Mouse (Mus musculus) adrenal gland, adult 18-20 months (tissue): Measurements from ENCODE around the gene Fgfr2. TPM values are rescaled to one million over a fixed set of nuclear protein-coding genes. Genes with fewer than 3 reads are reported as not detected.

ENCODE experiments used
- DNase-seq, 2 experiments: peaks; one replicate each; pipeline ENCODE4 v3.0.0; 2021 to 2022; ENCODE audit warnings: low spot score in 2 of 2
- total RNA-seq, 2 experiments: library from RNA; stranded (reverse); gene quantifications; 1 replicate in 1 of 2; 2 replicates in 1 of 2; pipeline ENCODE4 v1.2.3; 2021

Fgfr2 gene
- total RNA-seq, 2 experiments from 2014 or later, result 294 to 308 TPM

DNA sequence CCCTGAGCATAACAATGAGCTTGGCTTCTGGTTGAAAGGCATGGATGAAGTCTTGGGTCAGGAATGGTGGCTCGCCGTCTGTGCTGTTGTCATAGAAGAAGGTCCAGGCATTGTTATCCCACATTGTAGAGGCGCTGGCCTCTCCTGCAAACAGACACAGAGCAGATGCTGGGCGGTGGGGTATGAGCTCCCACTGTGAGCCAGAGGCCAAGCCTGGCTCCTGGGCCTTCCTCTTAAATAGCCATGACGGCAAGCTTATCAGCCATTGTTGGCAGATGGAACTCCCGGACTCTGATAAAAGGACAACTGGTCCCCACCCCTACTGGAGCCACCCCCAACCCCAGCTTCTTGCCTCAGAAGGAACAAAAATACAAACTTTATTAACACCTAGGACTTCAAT, 860.5 kb downstream of the Fgfr2 start:
- DNase-seq, result no peak

DNA sequence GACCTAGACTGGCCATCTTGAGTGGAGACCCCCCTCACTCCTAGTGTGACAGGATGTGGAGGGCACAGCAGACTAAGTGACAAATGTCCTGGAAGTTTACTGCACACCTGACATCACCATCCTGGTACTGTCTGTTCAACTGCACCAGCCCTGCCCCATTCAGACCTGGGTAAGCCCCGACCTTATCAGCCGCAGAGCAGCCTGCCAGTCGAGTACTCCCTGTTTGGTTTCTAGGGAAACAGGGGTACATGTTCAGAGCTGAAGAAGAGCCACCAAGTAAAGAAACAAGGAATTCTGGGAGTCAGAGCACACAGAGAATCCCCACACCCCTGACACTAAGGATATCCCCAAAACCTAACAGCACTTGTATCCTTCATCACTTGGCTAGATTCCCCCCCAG, 861.3 kb downstream of the Fgfr2 start:
- no peak for DNase-seq

DNA sequence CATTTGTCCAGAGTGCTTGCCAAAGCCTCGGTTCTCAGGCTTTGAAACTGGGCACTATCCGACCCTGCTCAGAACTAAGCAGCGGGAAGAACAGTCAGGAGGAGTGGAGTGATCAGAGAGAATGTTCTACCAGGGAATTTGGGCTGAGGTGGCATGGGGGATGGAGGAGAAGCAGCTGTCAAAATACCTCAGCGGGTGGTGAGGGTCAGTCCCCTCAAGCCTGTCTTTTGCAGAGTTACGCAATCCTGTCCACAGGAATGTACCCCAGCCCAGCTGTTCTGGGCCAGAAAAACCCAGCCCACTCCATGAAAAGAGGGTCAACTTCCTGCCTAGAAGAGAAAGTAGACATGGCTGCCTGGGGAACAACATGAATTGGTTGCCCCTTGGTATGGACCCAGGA, 862.5 kb downstream of the Fgfr2 start:
- no peak for DNase-seq

DNA sequence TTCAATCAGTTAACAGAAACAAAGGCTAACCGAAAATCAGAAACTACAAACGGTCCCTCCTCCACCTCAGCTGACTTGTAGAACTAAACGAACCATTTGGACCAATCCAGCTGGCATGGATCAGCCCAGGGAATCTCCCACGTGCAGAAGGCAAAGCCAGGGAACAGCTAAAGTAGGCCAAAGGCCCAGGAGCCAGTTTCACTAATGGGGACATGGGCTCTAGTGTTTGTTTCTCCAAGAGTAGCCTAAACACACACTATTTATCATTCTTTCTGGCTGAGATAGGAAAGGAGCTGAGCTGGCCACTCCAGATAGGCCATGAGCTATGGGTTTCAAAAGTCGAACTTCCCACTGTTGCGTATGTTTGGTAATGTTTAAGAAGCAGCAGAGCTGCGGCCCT, 864.3 kb downstream of the Fgfr2 start:
- no peak for DNase-seq

DNA sequence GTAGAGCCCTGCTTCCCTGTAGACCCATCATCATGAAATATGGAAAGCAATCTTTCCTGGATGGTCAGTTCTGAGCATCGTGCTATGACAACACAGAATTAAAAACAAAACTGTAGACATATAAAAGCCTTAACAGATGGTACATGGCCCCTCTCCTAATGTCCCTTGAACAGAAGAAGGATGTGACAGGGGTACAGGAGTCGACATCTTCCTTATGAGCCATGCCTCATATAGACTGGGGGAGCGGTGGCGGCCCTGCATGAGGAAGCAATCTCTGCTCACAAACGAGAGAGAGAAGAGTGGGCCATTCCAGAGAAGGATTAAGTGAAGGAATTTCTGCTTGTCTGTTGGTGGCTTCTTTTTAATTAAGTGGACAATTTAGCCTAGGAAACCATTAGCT, 864.9 kb downstream of the Fgfr2 start:
- no peak for DNase-seq

DNA sequence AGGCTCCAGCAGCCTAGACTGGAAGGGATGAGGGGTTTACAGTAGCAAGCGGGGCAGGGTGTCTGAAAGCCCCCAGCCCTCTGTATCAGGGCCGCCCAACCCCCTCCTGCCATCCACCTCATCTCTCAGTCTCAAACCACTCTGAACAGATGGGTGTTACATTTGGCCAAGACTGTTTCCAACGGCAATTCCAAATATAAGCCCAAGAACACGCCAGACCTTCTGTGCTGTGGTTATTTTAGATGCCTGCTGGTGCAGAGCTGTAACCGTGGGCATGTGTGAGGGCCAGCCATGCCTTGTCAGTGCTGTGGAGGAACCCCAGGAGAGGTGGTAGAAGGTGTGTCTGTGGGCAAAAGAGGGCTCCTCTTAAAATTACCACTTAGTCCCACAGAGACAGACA, 869.6 kb downstream of the Fgfr2 start:
- no peak for DNase-seq

DNA sequence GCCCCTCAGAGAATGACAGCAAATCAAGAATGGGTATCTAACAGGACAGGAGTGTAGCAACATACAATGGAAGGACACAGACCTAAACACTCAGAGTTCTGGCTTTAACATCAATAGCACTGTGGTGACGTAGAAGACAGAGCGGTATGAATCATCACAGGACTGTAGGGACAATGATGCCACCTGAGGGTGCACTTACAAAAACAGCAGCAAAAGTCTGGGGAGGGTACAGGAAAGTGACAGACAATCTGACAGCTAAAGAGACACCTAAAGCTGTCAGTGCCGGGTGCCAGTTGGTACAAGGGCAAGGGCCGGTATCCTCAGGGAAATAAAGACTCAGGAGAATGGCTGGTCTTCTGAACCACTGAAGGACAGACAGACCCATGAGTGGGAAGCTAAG, 870.1 kb downstream of the Fgfr2 start:
- no peak for DNase-seq

DNA sequence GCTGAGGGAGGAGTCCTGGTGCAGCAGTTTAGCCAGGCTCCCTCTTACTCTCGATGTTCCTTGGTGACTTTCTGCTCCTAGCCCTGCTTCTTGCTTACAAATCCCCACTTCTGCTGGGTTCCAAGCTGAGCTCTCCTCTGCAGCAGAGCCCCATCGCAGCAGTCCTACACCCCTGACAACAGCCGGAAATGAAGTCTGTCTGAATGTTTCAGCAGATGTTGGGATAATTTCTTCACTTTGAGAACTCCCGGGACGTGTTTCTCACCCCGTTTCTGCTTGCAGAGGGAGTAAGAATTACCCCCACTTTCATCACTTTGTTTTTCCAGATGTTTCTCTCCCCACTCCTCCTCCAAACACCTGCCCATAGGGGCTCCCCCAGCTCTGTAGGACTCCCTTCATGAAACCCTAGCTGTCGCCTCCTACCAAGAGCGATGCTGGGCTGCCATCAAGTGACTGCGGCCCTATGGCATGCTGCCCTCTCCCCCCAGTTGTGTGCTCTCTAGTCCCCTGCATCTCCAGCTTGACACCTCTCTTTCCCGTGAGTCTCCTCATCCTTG, 873.5 kb downstream of the Fgfr2 start:
- no peak for DNase-seq

DNA sequence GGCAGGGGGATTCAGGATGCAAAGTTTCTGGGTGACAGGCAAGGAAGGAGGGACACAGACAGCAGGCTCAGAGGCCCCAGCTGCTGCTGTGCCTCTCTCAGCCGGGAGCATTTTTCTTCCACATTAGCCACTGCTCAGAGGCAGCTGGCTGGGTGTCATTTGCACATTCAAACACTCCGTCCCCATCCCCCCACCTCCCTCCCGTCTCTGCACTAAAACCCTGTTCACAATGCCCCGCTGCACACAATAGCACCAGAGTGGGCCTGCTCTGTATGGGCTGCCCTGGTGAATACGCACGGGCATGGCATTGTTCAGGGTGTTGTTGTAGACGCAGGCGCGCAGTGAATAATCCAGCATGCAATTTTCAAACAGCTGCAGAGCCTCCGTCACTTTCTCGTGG, 875.6 kb downstream of the Fgfr2 start:
- no peak for DNase-seq

DNA sequence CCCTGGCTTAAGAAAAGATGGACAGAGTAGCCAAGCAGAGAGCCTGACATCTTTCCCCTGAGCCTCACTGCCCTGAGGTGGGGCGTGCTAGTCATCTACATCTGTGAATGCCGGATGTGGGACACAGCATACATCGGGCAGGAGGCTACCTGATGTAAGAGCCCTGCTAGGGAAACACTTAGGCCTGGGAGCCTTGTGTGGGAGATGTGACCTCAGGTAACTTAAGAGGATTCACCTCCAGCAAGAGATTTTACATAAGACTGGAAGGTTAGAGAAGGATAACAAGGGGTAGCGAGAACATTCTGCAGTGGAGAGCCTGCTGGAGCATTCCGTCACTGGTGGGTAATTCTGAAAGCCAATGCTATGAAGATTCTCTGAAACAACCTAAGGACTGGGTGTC, 876.1 kb downstream of the Fgfr2 start:
- DNase-seq, result no peak

DNA sequence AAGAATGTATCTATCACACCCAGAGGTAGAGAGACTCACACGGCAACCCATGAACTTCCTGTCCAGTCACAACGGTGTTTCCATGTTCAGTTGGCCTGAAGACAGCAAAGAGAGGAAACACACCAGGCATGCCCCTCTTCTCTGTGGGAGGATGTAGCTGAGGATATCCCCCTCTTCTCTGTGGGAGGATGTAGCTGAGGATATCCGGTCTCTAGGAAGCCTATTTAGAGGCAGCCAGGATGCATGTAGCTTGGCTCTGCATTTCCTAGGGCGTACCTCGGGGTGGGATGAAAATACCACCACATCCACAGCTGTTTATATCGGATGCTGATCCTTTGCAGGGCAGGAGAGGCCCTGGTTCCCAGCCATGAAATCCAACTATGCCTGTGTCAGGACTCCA, 877.4 kb downstream of the Fgfr2 start:
- no peak for DNase-seq

DNA sequence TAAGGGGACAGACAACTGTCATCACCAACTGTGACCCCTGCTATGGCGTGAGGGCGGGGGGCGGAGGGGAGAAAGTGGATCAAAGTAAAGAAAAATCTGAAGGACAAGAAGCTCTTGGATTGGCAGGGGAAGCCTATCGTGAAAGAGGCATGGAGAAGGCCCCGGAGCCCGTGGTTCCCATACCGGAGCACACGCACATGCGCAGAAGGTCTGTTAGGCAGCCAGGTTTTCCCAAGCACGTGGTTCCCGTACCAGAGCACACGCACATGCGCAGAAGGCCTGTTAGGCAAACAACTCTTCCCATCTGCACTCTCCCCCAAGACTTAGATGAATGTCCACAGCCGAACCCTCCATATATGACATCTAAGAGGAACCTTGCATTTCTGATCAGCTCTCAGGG, 878.5 kb downstream of the Fgfr2 start:
- DNase-seq, result no peak

DNA sequence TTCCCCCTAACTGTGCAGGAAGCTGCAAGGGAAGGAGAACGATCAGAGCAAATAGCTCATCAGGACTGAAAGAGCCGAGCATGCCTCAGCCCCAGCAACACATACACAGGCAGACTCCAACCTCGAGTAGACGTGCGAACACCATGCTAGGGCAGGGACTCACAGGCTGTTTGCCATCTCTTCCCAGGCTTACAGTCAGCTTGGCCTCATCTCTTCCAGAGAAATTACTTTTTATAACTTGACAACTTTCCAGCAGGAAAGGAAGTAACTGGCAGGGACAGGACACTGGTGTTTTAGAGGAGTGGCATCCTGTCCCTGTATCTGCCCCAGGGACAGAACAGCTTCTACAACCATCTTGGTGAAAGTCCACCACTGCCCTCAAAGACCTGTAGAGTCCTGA, 879.9 kb downstream of the Fgfr2 start:
- DNase-seq, result no peak

DNA sequence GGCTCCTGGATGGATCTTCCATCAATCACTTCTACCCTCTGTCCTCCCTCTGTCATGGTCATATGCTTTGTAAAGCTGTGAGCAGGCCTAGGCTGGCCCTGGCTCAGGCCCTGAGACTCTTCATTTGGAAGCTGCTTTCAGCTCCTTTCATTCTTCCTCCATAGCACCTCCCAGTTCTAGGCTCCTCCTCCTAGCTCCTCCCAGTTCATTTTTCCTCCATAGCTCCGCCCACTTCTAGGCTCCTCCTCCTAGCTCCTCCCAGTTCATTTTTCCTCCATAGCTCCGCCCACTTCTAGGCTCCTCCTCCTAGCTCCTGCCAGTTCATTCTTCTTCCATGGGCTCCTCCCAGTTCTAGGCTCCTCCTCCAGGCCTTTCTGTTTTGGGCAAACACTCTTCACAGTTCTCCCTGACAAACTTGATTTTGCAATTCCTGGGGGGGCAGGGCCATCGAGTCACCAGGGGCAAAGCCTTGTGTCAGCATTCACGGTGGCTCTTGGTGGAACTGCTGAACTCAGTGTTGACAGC, 880.5 kb downstream of the Fgfr2 start:
- DNase-seq, result no peak

DNA sequence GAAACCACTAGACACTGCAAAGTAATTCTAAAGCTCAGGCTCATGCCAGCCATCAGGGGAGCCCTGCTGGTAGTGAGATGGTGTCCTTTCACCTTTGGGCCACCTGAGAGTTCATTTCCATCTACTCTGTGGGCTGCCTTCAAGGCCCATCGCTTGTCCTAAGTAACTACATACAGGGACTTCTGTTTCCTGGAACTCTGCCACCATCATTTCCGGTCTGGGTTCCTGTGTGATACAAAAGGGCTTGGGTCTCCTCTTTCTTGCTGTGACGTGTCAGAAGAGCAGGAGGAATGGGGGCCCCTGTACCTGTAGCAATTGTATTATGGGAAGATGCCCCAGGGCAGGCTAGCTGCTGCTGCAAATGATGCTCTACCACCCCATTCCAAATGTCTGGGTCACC, 884.2 kb downstream of the Fgfr2 start:
- no peak for DNase-seq

DNA sequence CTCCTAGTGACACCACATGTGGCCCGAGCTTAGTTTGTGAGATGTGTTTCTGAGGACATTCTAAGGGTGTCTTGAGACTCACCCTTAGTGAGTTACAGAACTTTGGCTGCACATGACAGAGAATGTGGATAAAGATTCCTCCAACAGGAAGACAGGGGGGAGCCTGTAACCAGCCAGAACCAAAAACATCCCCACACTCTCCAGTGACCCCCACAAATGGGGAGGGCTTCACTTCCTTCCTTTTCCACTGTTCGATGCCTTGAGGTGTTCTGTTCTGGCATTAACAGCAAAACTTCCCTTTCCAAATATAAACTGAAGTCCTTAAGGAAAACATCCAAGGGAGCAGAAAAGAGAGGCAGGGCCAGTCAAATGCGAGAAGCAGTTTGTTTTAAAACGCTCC, 886.0 kb downstream of the Fgfr2 start:
- no peak for DNase-seq

DNA sequence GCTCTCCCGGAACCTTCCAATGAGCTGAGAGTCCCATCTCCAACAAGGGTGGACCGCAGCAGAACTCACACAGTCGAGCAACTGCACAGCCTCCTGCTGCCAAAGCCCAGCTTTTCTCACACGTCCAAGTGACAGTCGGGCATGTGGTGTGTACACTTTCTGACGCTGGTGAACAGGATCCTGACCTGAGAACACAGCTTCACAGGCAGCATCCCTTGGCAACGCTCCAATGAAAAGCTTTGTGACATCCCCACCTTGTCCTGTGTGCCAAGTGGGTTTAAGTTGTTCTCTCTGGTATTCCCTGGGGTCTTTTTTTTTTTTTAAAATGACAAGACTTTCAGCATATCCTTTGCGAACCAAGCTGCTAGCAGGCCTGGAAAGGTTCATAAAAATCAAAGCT, 886.4 kb downstream of the Fgfr2 start:
- DNase-seq, result no peak

DNA sequence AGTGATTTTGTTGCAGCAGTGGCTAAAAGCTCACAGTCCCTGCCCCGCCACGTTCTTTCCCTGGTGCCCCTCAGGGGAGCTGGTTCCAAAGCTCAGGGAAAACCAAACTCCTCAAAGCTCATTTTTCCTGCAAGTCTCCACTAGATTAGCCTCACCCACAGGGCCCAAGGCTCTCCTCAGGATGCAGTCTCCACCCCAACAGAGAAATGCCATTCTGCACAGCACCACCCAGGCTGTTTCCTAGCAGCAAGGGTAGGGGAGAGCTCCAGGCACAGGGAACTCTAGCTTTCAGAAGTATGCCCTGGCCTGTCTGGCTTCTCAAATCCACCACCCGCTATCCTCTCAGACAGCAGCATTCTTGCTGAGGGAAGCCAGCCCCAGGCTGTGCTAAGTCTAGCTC, 888.9 kb downstream of the Fgfr2 start:
- DNase-seq, result no peak

DNA sequence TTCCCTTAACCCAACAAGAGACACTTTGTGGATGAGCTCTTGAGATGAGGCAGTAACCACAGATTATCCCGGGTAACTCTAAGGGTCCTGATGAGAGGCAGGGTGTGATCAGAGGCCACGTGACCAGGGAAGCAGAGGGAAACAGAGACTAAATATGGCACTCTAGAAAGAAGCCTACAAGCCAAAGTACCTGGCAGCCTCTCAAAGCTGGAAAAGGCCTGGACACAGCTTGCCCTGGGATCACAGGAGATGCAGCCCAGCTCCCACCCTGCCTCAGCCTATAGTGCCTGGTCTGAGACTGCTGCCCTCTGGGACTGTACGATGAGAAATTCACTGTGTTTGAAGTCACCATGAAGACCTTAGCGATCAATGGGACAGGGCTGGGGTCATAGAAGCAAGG, 889.4 kb downstream of the Fgfr2 start:
- DNase-seq, result no peak

DNA sequence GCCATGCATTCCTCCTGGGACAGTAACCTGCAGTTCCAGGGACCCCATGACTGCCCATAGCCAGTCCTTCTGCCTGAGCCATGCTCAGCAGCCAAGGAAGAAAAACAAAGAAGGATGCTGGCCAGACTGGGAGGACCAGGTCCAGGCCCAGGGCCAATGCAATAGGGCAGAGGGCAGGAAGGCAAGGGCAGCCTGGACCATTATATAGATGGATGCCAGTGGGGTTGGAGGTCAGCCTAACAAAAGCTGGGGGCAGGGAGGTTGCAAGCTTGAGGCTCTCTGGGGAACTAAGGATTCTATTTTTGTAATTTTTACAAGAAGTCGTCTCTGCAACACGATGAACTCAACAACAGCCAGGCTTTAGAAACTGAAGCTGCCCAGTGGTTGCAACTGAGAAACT, 890.2 kb downstream of the Fgfr2 start:
- DNase-seq, result peak; percentile 24 to 47

DNA sequence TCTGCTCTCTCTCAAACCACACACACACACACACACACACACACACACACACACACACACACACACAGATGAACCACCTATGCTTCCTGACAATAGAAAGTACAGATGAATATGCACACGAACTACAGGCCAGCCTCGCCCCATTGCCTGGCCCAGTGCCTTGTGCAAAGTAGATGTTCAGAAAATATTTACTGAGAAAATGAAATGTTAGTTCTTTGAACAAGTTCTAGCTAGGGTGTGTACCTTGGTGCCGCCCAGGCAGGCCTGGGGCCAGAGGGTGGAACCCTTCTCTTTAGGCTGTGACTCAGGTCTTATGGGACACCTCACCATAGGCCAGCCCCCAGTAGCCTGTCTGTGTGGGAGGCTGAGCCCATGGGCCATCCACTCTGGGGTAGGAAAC, 891.7 kb downstream of the Fgfr2 start:
- no peak for DNase-seq

DNA sequence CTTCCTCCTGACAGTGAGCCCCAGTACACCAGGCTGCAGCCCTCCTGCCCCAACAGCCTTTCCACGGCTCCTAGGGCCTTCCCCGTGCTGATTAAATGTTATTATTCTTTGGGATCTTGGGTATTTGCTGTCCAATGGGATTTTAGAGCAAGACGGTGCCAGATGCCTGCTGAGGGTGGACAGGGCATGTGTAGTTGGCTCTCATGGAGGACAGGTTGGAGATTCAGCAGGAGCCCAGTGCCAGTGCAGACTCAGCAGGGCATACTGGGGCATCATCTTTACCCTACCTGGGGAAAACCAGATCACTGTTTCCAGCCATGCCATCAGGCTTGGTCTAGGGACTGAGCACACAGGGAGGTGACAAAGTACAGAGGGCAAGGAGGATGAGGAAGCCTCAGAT, 892.2 kb downstream of the Fgfr2 start:
- DNase-seq, result no peak

DNA sequence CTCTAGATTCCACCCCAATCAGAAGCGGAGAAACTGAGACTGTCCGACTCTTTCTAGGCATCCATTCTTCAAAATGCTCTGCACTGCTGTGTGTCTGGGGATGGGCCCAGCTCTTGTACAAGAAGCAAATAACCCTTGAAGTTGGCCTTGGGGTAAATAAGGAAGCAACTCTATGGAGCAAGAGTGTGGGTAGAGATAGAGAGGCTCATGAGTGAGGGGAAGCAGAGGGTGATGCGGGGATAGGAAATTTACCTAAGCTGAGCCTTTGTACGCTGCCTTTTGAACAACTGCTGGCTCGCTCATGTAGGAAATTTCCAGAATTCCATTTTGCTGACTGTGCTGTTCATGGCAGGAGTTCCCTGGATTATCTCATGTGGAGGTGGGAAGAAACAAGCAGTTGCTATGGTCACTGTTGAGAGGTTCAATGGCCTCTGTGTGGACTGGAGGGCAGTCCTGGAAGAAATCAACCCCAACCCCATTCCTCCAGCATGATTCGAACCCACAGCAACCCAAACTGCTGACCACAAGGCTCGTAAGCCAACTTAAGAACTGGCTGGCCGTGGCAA, 896.0 kb downstream of the Fgfr2 start:
- no peak for DNase-seq
